In genomic region chr14:11935281-11935680, GRCm38 (mm10) we compare ENCODE assay signal across 20 mouse cellular contexts.
A peak's percentile ranks its signal among the peaks of the same experiment; 100 is the strongest.
DNase-seq lines count a peak whose midpoint lies in the region; ATAC-seq and TF ChIP-seq lines count a peak whose summit lies in the region.
"Had no signal": no experiment of that assay in that cellular context is flagged by ENCODE, and none has a peak within 500 bp of the region (broad histone marks: within the 10 kb centered on the region; RNA-seq: fewer than 3 reads in every experiment).

No protein-coding gene starts in this region.

- H3K9ac ChIP-seq in embryonic facial prominence, embryonic 11.5 days (replicated peaks; ENCODE audit: low read length), result no peak overlapping the region
- H3K9ac ChIP-seq in intestine, postnatal 0 days (ENCODE audit: low read depth, low read length), result no peak overlapping the region
- no peak overlapping the region for H3K9ac ChIP-seq in intestine, embryonic 15.5 days
- H3K9ac ChIP-seq: forebrain, embryonic 15.5 days; hindbrain, embryonic 14.5 days; liver, postnatal 0 days had no signal

- no peaks in the 10 kb centered on the region for H3K36me3 ChIP-seq in embryonic facial prominence, embryonic 11.5 days (replicated peaks; ENCODE audit: control insufficient read depth, insufficient read depth, low read depth, low read length)
- H3K36me3 ChIP-seq in embryonic facial prominence, embryonic 10.5 days (replicated peaks), result no peaks in the 10 kb centered on the region; the same call in 1 of the 2 replicates
- no peaks in the 10 kb centered on the region for H3K36me3 ChIP-seq in intestine, postnatal 0 days (ENCODE audit: control insufficient read depth, insufficient read depth)
- H3K36me3 ChIP-seq in intestine, embryonic 15.5 days, result no peaks in the 10 kb centered on the region
- H3K36me3 ChIP-seq: forebrain, embryonic 15.5 days; limb, embryonic 10.5 days had no signal

- H3K4me2 ChIP-seq in embryonic facial prominence, embryonic 11.5 days (ENCODE audit: low read depth, low read length), result no peak overlapping the region
- no peak overlapping the region for H3K4me2 ChIP-seq in intestine, postnatal 0 days (replicated peaks; ENCODE audit: low read depth)
- H3K4me2 ChIP-seq in intestine, embryonic 15.5 days (replicated peaks), result no peak overlapping the region
- H3K4me2 ChIP-seq: forebrain, embryonic 15.5 days; hindbrain, embryonic 14.5 days had no signal

- H3K4me3 ChIP-seq in embryonic facial prominence, embryonic 11.5 days (ENCODE audit: low read depth, low read length), result no peak overlapping the region
- H3K4me3 ChIP-seq in embryonic facial prominence, embryonic 10.5 days, result no peak overlapping the region
- no peak overlapping the region for H3K4me3 ChIP-seq in intestine, postnatal 0 days (ENCODE audit: low read depth, low read length)
- no peak overlapping the region for H3K4me3 ChIP-seq in intestine, embryonic 15.5 days (replicated peaks)
- H3K4me3 ChIP-seq: forebrain, embryonic 15.5 days; limb, embryonic 10.5 days had no signal

- no peaks in the 10 kb centered on the region for H3K9me3 ChIP-seq in embryonic facial prominence, embryonic 11.5 days (replicated peaks; ENCODE audit: control insufficient read depth, low read length)
- H3K9me3 ChIP-seq in embryonic facial prominence, embryonic 10.5 days, result no peaks in the 10 kb centered on the region
- no peaks in the 10 kb centered on the region for H3K9me3 ChIP-seq in intestine, postnatal 0 days (ENCODE audit: control insufficient read depth)
- no peaks in the 10 kb centered on the region for H3K9me3 ChIP-seq in intestine, embryonic 15.5 days
- H3K9me3 ChIP-seq: forebrain, embryonic 15.5 days; limb, embryonic 10.5 days had no signal

- no peak overlapping the region for H3K27ac ChIP-seq in embryonic facial prominence, embryonic 11.5 days (replicated peaks; ENCODE audit: low read depth, low read length)
- no peak overlapping the region for H3K27ac ChIP-seq in embryonic facial prominence, embryonic 10.5 days (replicated peaks)
- no peak overlapping the region for H3K27ac ChIP-seq in intestine, postnatal 0 days (ENCODE audit: low read depth, low read length)
- no peak overlapping the region for H3K27ac ChIP-seq in intestine, embryonic 15.5 days
- H3K27ac ChIP-seq: forebrain, embryonic 15.5 days; hindbrain, embryonic 14.5 days; limb, embryonic 10.5 days had no signal

- H3K27me3 ChIP-seq in embryonic facial prominence, embryonic 11.5 days (ENCODE audit: control insufficient read depth, insufficient read depth, low read length), result no peaks in the 10 kb centered on the region
- H3K27me3 ChIP-seq in embryonic facial prominence, embryonic 10.5 days (replicated peaks; ENCODE audit: low read depth, poor library complexity, severe bottlenecking), result no peaks in the 10 kb centered on the region
- H3K27me3 ChIP-seq in intestine, postnatal 0 days (replicated peaks; ENCODE audit: control insufficient read depth, insufficient read depth, low read length), result no peaks in the 10 kb centered on the region
- no peaks in the 10 kb centered on the region for H3K27me3 ChIP-seq in intestine, embryonic 15.5 days (replicated peaks)
- H3K27me3 ChIP-seq: forebrain, embryonic 15.5 days had no signal

- WGBS in embryonic facial prominence, embryonic 11.5 days, result 34% methylated on average over 1 of the region's 1 CpGs
- WGBS in embryonic facial prominence, embryonic 10.5 days, result 41% methylated on average over 1 of the region's 1 CpGs
- 35% methylated on average over 1 of the region's 1 CpGs for WGBS in intestine, postnatal 0 days
- 31% methylated on average over 1 of the region's 1 CpGs for WGBS in intestine, embryonic 15.5 days

- no peak for ATAC-seq in embryonic facial prominence, embryonic 11.5 days (replicated peaks; ENCODE audit: insufficient number of reproducible peaks, low FRiP score, low TSS enrichment, low read depth)
- no peak for ATAC-seq in intestine, postnatal 0 days
- no peak for ATAC-seq in intestine, embryonic 15.5 days
- ATAC-seq: CD4-positive, CD25-positive, alpha-beta regulatory T cell, adult 4 months; liver, postnatal 0 days had no signal

- TF ChIP-seq CTCF in intestine, postnatal 0 days (IDR thresholded peaks at IDR 0.05; ENCODE audit: low read depth), result peak; percentile 55

- H3K4me1 ChIP-seq in embryonic facial prominence, embryonic 11.5 days (ENCODE audit: control insufficient read depth, insufficient read depth, low read length), result no peaks in the 10 kb centered on the region
- no peaks in the 10 kb centered on the region for H3K4me1 ChIP-seq in embryonic facial prominence, embryonic 10.5 days
- H3K4me1 ChIP-seq in intestine, postnatal 0 days (replicated peaks; ENCODE audit: control insufficient read depth, insufficient read depth, low read length), result no peaks in the 10 kb centered on the region
- H3K4me1 ChIP-seq in intestine, embryonic 15.5 days (replicated peaks), result no peaks in the 10 kb centered on the region
- H3K4me1 ChIP-seq: forebrain, embryonic 15.5 days had no signal

- peak; percentile 15 for DNase-seq in embryonic facial prominence, embryonic 11.5 days (ENCODE audit: low spot score)
- DNase-seq in embryonic facial prominence, embryonic 10.5 days (ENCODE audit: low spot score), result no peak
- peak; percentile 32 for DNase-seq in retina, embryonic 14.5 days (ENCODE audit: low spot score)
- no peak for DNase-seq in retina, postnatal 1 day
- no peak for DNase-seq in right cerebral cortex, adult 18-20 months
- no peak for DNase-seq in spleen, postnatal 10 days (ENCODE audit: low spot score in 2 of 2)
- DNase-seq: adrenal gland, adult 2 months; embryo, embryonic 11 days; heart, postnatal 36 days; kidney, adult 18-20 months; kidney, postnatal 14 days; liver, postnatal 0 days; lung, postnatal 36 days; thymus, postnatal 36 days had no signal

Comparison
In these comparisons a context has a peak if more than half of its experiments do, and no peak if none do; other contexts are left out.
1. DNase-seq: peak in embryonic facial prominence, embryonic 11.5 days (single experiment) and retina, embryonic 14.5 days (single experiment); none in embryonic facial prominence, embryonic 10.5 days (single experiment), retina, postnatal 1 day (single experiment), right cerebral cortex, adult 18-20 months (single experiment) and spleen, postnatal 10 days (0 of 2).